Mouse (Mus musculus) liver, postnatal 0 days (tissue): ENCODE data around the gene 1700025G04Rik. TPM values are rescaled to one million over a fixed set of nuclear protein-coding genes. Genes with fewer than 3 reads are reported as not detected.

Source experiments
- ATAC-seq: fragments of 200-750 bp; cut with Nextera tagmentation; 2 replicates; pipeline ENCODE4 v1.8.0; 2017; ENCODE audit warnings: mild to moderate bottlenecking, moderate library complexity
- DNase-seq: peaks from one replicate; pipeline ENCODE4 v3.0.0-alpha.2; 2016
- H3K27ac ChIP-seq: fragments of 300-500 bp; sonication (generic); 2 replicates; pipeline ENCODE4 v1.5.1; 2014; ENCODE audit warnings: antibody characterized with exemption, moderate library complexity, mild to moderate bottlenecking, low read depth
- H3K27me3 ChIP-seq: fragments of 300-500 bp; sonication (generic); 2 replicates; pipeline ENCODE4 v1.6.1; 2014; ENCODE audit warnings: low read length, control low read depth, mixed read lengths; ENCODE audit not compliant: insufficient read depth
- H3K36me3 ChIP-seq: fragments of 300-500 bp; sonication (generic); replicated peaks from 2 replicates; pipeline ENCODE4 v1.6.1; 2014; ENCODE audit warnings: mild to moderate bottlenecking, control low read depth, low read length, moderate library complexity, mixed read lengths; ENCODE audit not compliant: insufficient read depth
- H3K4me1 ChIP-seq: fragments of 300-500 bp; sonication (generic); 2 replicates; pipeline ENCODE4 v1.6.1; 2014; ENCODE audit warnings: antibody characterized with exemption, mild to moderate bottlenecking, control low read depth; ENCODE audit not compliant: insufficient read depth
- H3K4me2 ChIP-seq: fragments of 300-500 bp; sonication (generic); 2 replicates; pipeline ENCODE4 v1.6.1; 2014; ENCODE audit warnings: low read depth, mild to moderate bottlenecking, low read length, moderate library complexity, mixed read lengths
- H3K4me3 ChIP-seq: fragments of 300-500 bp; sonication (generic); 2 replicates; pipeline ENCODE4 v1.5.1; 2014; ENCODE audit warnings: low read depth, low read length
- H3K9ac ChIP-seq: fragments of 300-500 bp; sonication (generic); replicated peaks from 2 replicates; pipeline ENCODE4 v1.6.1; 2014; ENCODE audit warnings: mild to moderate bottlenecking, moderate library complexity
- H3K9me3 ChIP-seq: fragments of 300-500 bp; sonication (generic); 2 replicates; pipeline ENCODE4 v1.6.1; 2016; ENCODE audit warnings: mild to moderate bottlenecking, control low read depth, low read length, mixed read lengths
- CTCF ChIP-seq: sonication (generic); IDR thresholded peaks from 2 replicates; pipeline ENCODE4 v1.5.1; 2016; ENCODE audit warnings: antibody characterized with exemption, low read depth
- EP300 ChIP-seq: IDR thresholded peaks from 2 replicates; pipeline ENCODE4 v1.6.1; 2016; ENCODE audit warnings: antibody characterized with exemption, low read depth, mild to moderate bottlenecking
- WGBS: fragments of 180-500 bp; shearing (Covaris S2); extraction: QIAGEN DNeasy Blood & Tissue Kit; methylation state at CpG from one replicate; pipeline ENCODE4 v1.1.7; 2014; ENCODE audit not compliant: insufficient replicate concordance; 5-methylcytosine and 5-hydroxymethylcytosine counted together
- polyA plus RNA-seq: library from polyadenylated mRNA; unstranded; fragments of >200 nt; fragmentation: Nextera tagmentation; extraction: Ambion mirVana; gene quantifications from 2 replicates; pipeline ENCODE4 v1.2.1, GENCODE M21; 2015

The 1700025G04Rik gene
- polyA plus RNA-seq, 1 experiment from 2014 or later, result 3.0 TPM

DNA sequence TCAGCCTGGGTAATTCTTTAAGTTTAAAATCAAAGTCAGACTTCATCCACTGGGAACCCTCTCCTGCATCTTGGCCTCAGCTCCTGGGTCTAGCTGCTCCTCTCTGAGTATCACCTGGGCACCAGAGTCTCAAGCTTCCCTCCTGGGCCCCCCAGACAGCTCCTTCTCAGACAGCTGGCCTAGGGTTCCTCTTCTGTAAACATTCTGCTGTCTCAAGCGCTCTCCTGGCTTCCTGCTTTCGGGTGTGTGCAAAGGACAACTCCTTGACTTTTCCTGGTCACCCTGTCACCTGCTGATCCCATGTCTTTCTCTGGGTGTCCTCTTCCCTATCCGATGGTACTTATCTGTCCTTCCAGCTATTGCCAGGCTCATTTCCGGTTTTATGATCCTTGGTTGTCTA lies 99.3 kb downstream of the 1700025G04Rik start:
- Histone ChIP-seq H3K4me3 (no peak overlapping the region), H3K36me3 (no peaks in the 10 kb centered on the region), H3K4me2 (no peak overlapping the region), H3K4me1 (no peaks in the 10 kb centered on the region), H3K27me3 (no peaks in the 10 kb centered on the region), H3K9ac (no peak overlapping the region), H3K27ac (no peak overlapping the region), H3K9me3 (peaks cover 4% of the 10 kb centered on the region; the same call in 1 of the 2 replicates)
- no peak for TF ChIP-seq CTCF
- TF ChIP-seq EP300, result no peak
- ATAC-seq (no peak), DNase-seq (no peak)
- 67% methylated on average over 4 of the region's 4 CpGs for WGBS

DNA sequence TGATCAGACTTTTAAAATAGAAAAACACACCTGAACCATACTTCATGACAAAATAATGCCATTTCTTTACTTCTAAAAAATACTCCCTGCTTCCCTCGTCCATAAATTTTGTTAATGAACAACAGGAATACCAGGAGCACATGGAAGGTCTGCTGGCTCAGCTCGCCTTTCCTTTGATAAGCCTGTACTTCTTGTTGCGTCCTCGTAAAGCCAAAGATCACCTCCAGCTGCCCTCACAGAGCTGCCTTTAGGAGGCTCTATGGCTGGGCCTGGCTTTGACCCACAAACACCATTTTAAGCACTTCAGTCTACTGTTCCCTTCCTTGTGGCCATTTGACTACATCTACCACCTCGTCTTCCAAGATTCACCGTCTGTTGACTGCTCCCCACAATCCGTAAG lies 101.2 kb downstream of the 1700025G04Rik start:
- Histone ChIP-seq H3K4me1 (no peaks in the 10 kb centered on the region), H3K4me2 (no peak overlapping the region), H3K9me3 (peaks cover 4% of the 10 kb centered on the region; the same call in 1 of the 2 replicates), H3K9ac (no peak overlapping the region), H3K4me3 (no peak overlapping the region), H3K27ac (no peak overlapping the region), H3K36me3 (no peaks in the 10 kb centered on the region), H3K27me3 (no peaks in the 10 kb centered on the region)
- no peak for TF ChIP-seq CTCF
- TF ChIP-seq EP300, result no peak
- ATAC-seq, result no peak
- no peak for DNase-seq
- WGBS, result 77% methylated on average over 7 of the region's 7 CpGs

DNA sequence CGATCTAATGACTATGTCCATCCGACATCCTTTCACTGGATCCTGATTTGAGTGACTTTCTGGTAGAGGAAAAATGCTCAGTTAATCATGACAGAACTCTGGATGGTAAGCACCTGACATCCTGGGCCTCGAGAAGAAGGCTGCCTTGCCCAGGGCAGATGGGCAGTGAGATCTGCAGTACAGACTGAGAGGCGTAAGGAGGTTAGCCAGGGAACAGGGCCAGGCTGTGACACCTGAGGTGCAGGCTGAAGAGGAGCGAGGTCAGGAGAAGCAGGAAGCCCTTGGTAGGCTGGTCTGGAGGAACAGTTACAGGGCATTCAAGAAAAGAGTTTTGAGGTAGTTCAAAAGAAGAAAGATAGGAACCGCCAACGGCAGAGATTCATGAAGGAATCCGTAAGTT lies 101.9 kb downstream of the 1700025G04Rik start:
- no peak for DNase-seq
- no peak for TF ChIP-seq EP300
- WGBS, result 81% methylated on average over 8 of the region's 8 CpGs

DNA sequence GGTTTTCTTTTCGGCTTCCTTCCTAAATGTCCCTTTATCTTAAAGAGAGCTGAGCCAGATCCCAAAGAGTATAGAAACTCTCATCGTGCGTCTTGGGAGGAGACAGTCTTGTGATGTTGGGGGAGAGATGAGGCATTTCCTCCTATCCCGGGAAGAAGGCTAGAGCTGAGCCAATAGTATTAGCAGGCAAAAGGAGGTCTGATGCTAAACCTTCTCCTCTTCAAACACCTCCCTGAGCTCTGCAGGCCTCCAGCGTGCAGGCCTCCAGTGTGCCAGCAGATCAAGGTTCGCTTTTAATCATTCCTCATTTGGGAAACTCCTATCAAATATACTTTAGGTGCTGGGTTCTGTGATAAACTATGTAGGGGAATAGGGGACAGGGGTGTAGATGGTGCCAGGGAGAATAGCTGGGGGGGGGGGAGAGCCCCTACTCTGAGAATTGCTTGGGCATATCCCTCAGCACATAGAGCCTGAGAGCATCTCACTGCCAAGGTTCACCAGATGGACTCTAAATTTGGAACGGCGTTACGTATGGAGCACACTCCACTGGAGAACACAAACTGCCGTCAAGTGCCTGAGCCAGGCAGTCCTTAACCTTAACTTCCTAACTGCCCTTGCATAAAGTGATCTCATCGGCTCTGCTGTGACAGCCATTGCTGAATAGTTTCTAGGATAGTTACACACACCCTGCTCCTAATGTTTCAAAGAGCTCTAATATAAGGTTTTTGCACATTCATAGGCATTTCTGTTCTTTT lies 103.7 kb downstream of the 1700025G04Rik start:
- no peak overlapping the region for H3K9ac ChIP-seq
- TF ChIP-seq EP300 (no peak), CTCF (no peak)
- no peak overlapping the region for H3K4me2 ChIP-seq
- WGBS, result 75% methylated on average over 11 of the region's 11 CpGs
- no peaks in the 10 kb centered on the region for H3K27me3 ChIP-seq
- H3K4me3 ChIP-seq, result no peak overlapping the region
- DNase-seq (no peak), ATAC-seq (no peak)
- no peak overlapping the region for H3K27ac ChIP-seq
- no peaks in the 10 kb centered on the region for H3K4me1 ChIP-seq
- H3K9me3 ChIP-seq, result no peaks in the 10 kb centered on the region
- no peaks in the 10 kb centered on the region for H3K36me3 ChIP-seq

More for the DNA sequence above, 101.9 kb downstream of the 1700025G04Rik start:
- ATAC-seq, result no peak
- no peaks in the 10 kb centered on the region for H3K4me1 ChIP-seq
- H3K27ac ChIP-seq, result no peak overlapping the region
- no peak overlapping the region for H3K4me2 ChIP-seq
- no peaks in the 10 kb centered on the region for H3K27me3 ChIP-seq
- peaks cover 4% of the 10 kb centered on the region; the same call in 1 of the 2 replicates for H3K9me3 ChIP-seq
- H3K9ac ChIP-seq, result no peak overlapping the region
- H3K4me3 ChIP-seq, result no peak overlapping the region
- H3K36me3 ChIP-seq, result no peaks in the 10 kb centered on the region

DNA sequence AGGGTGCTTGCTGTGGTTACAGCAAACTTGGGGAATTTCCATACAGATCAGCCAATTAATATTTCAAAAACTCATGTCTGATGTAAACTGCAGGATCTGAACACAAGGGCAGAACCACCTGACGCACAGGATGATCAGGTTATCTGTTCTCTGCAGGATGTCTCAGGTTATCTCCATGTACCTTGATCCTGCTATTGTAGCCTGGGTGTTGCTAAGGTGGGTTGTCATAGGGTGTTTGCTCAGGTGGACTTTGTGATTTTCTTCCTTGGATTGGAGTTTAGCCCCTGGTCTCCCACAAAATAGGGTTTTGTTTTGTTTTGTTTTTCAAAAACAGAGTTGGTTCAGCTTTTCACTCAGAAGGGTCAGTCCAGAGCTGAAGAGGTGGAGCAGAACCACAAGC lies 104.9 kb downstream of the 1700025G04Rik start:
- DNase-seq, result no peak
- ATAC-seq, result no peak
- Histone ChIP-seq H3K9ac (no peak overlapping the region), H3K4me3 (no peak overlapping the region), H3K4me2 (no peak overlapping the region), H3K27me3 (no peaks in the 10 kb centered on the region), H3K36me3 (no peaks in the 10 kb centered on the region), H3K27ac (no peak overlapping the region), H3K4me1 (no peaks in the 10 kb centered on the region), H3K9me3 (no peaks in the 10 kb centered on the region)
- WGBS, result 47% methylated on average over 1 of the region's 1 CpGs
- TF ChIP-seq CTCF (no peak), EP300 (no peak)

DNA sequence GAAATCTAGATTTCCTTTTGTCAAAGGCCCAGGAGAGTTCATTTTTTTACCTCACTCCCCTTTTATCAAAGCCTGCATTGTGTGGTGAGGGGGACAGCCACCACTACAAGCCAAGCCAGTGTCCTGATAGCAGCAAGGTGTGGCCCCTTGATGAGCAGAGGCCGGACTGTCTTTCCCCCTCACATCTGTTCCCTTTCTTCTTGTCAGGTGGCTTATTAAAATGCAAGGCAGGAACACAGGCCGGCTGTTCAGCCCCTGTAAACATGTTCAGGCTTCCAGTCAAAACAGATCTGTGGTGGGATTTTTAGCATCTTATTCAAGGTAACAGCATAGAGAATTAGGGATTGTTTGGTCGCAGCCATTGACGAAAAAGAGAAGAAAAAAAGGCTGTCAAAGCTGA lies 105.9 kb downstream of the 1700025G04Rik start:
- no peak for TF ChIP-seq EP300
- TF ChIP-seq CTCF, result no peak
- H3K4me1 ChIP-seq, result no peaks in the 10 kb centered on the region
- H3K4me3 ChIP-seq, result no peak overlapping the region
- H3K9ac ChIP-seq, result no peak overlapping the region
- H3K27me3 ChIP-seq, result no peaks in the 10 kb centered on the region
- DNase-seq (no peak), ATAC-seq (no peak)
- H3K36me3 ChIP-seq, result no peaks in the 10 kb centered on the region
- no peak overlapping the region for H3K4me2 ChIP-seq
- 69% methylated on average over 4 of the region's 4 CpGs for WGBS
- H3K27ac ChIP-seq, result no peak overlapping the region
- no peaks in the 10 kb centered on the region for H3K9me3 ChIP-seq
